Mouse (Mus musculus) forebrain, embryonic 11.5 days (tissue): Measurements from ENCODE around the gene Muc4. TPM values are rescaled to one million over a fixed set of nuclear protein-coding genes. Genes with fewer than 3 reads are reported as not detected.
A peak's percentile ranks its signal among the peaks of the same experiment; 100 is the strongest.

Experiments
- ATAC-seq: fragments of 200-750 bp; cut with Nextera tagmentation; replicated peaks from 2 replicates; pipeline ENCODE4 v1.8.0; 2017; ENCODE audit warnings: moderate TSS enrichment; ENCODE audit not compliant: low FRiP score
- DNase-seq: peaks from one replicate; pipeline ENCODE4 v3.0.0-alpha.2; 2017; ENCODE audit warnings: low spot score
- H3K27ac ChIP-seq: fragments of 300-500 bp; sonication (generic); 2 replicates; pipeline ENCODE4 v1.5.1; 2014; ENCODE audit warnings: low read depth, low read length
- H3K27me3 ChIP-seq: fragments of 300-500 bp; sonication (generic); 2 replicates; pipeline ENCODE4 v1.6.1; 2014; ENCODE audit warnings: mild to moderate bottlenecking, low read length, mixed read lengths; ENCODE audit not compliant: control insufficient read depth, insufficient read depth
- H3K36me3 ChIP-seq: fragments of 300-500 bp; sonication (generic); 2 replicates; pipeline ENCODE4 v1.6.1; 2014; ENCODE audit warnings: mild to moderate bottlenecking, low read length, moderate library complexity, mixed read lengths; ENCODE audit not compliant: control insufficient read depth, insufficient read depth
- H3K4me1 ChIP-seq: fragments of 300-500 bp; sonication (generic); replicated peaks from 2 replicates; pipeline ENCODE4 v1.6.1; 2014; ENCODE audit warnings: low read length, mixed read lengths; ENCODE audit not compliant: control insufficient read depth, insufficient read depth
- H3K4me2 ChIP-seq: fragments of 300-500 bp; sonication (generic); 2 replicates; pipeline ENCODE4 v1.6.1; 2014; ENCODE audit warnings: low read depth, mild to moderate bottlenecking, low read length, moderate library complexity, mixed read lengths; ENCODE audit not compliant: severe bottlenecking
- H3K4me3 ChIP-seq: fragments of 300-500 bp; sonication (generic); 2 replicates; pipeline ENCODE4 v1.5.1; 2014; ENCODE audit warnings: low read depth, low read length
- H3K9ac ChIP-seq: fragments of 300-500 bp; sonication (generic); 2 replicates; pipeline ENCODE4 v1.6.1; 2014; ENCODE audit warnings: low read length
- H3K9me3 ChIP-seq: fragments of 300-500 bp; sonication (generic); 2 replicates; pipeline ENCODE4 v1.6.1; 2016; ENCODE audit warnings: low read length, mixed read lengths; ENCODE audit not compliant: control insufficient read depth
- WGBS: fragments of 180-500 bp; shearing (Covaris S2); extraction: QIAGEN DNeasy Blood & Tissue Kit; methylation state at CpG from one replicate; pipeline ENCODE4 v1.1.7; 2014; 5-methylcytosine and 5-hydroxymethylcytosine counted together
- polyA plus RNA-seq: library from polyadenylated mRNA; unstranded; fragments of >200 nt; fragmentation: Nextera tagmentation; extraction: Ambion mirVana; gene quantifications from 2 replicates; pipeline ENCODE4 v1.2.1, GENCODE M21; 2014

Muc4 gene
- polyA plus RNA-seq, 1 experiment from 2014 or later, result 0.12 TPM

- no peaks in the 10 kb centered on the region for H3K27me3 ChIP-seq
- no peak for DNase-seq
- no peak overlapping the region for H3K27ac ChIP-seq
- H3K9ac ChIP-seq, result no peak overlapping the region
- no peaks in the 10 kb centered on the region for H3K4me1 ChIP-seq
- no peaks in the 10 kb centered on the region for H3K9me3 ChIP-seq
- ATAC-seq, result no peak
- H3K4me2 ChIP-seq, result no peak overlapping the region
- no peak overlapping the region for H3K4me3 ChIP-seq
- WGBS, result 73% methylated on average over 6 of the region's 6 CpGs
- no peaks in the 10 kb centered on the region for H3K36me3 ChIP-seq
Observed at GRCm38 (mm10) chr16:32803252-32803853, 67.7 kb downstream of the Muc4 start.

GRCm38 (mm10) chr16:32803901-32804300 lies 68.2 kb downstream of the Muc4 start:
- ATAC-seq (no peak), DNase-seq (no peak)
- H3K9ac ChIP-seq, result no peak overlapping the region
- 61% methylated on average over 5 of the region's 5 CpGs for WGBS
- no peaks in the 10 kb centered on the region for H3K27me3 ChIP-seq
- H3K4me2 ChIP-seq, result no peak overlapping the region
- H3K27ac ChIP-seq, result no peak overlapping the region
- no peaks in the 10 kb centered on the region for H3K4me1 ChIP-seq
- no peaks in the 10 kb centered on the region for H3K36me3 ChIP-seq
- no peaks in the 10 kb centered on the region for H3K9me3 ChIP-seq
- H3K4me3 ChIP-seq, result no peak overlapping the region

GRCm38 (mm10) chr16:32805151-32805550 lies 69.5 kb downstream of the Muc4 start:
- WGBS, result 86% methylated on average over 7 of the region's 7 CpGs
- H3K4me1 ChIP-seq, result no peaks in the 10 kb centered on the region
- H3K9me3 ChIP-seq, result no peaks in the 10 kb centered on the region
- no peak overlapping the region for H3K4me2 ChIP-seq
- no peak overlapping the region for H3K4me3 ChIP-seq
- no peaks in the 10 kb centered on the region for H3K36me3 ChIP-seq
- no peaks in the 10 kb centered on the region for H3K27me3 ChIP-seq
- H3K27ac ChIP-seq, result no peak overlapping the region
- DNase-seq (no peak), ATAC-seq (no peak)
- no peak overlapping the region for H3K9ac ChIP-seq

GRCm38 (mm10) chr16:32807408-32808185 lies 71.9 kb downstream of the Muc4 start:
- H3K27me3 ChIP-seq, result no peaks in the 10 kb centered on the region
- no peaks in the 10 kb centered on the region for H3K4me1 ChIP-seq
- H3K27ac ChIP-seq, result no peak overlapping the region
- WGBS, result 58% methylated on average over 8 of the region's 8 CpGs
- DNase-seq (no peak), ATAC-seq (no peak)
- H3K9me3 ChIP-seq, result no peaks in the 10 kb centered on the region
- H3K4me3 ChIP-seq, result no peak overlapping the region
- H3K9ac ChIP-seq, result no peak overlapping the region
- no peak overlapping the region for H3K4me2 ChIP-seq
- H3K36me3 ChIP-seq, result no peaks in the 10 kb centered on the region

- Histone ChIP-seq H3K4me1 (no peaks in the 10 kb centered on the region; the same call in 1 of the 2 replicates), H3K9ac (no peak within 1 kb of the TSS), H3K4me3 (no peak within 1 kb of the TSS), H3K9me3 (no peaks in the 10 kb centered on the region), H3K4me2 (no peak within 1 kb of the TSS), H3K36me3 (no peaks in the 10 kb centered on the region), H3K27ac (no peak within 1 kb of the TSS), H3K27me3 (no peaks in the 10 kb centered on the region)
- ATAC-seq (no peak), DNase-seq (no peak)
- WGBS, result 88% methylated on average over 4 of the region's 4 CpGs
Observed at GRCm38 (mm10) chr16:32810321-32810720, 74.6 kb downstream of the Muc4 start, which contains the start of gene Smbd1. Gene Smbd1 (minus strand): TSS chr16:32810477.

- Histone ChIP-seq H3K9me3 (no peaks in the 10 kb centered on the region), H3K36me3 (no peaks in the 10 kb centered on the region), H3K9ac (no peak overlapping the region), H3K27ac (no peak overlapping the region), H3K4me1 (no peaks in the 10 kb centered on the region; the same call in 1 of the 2 replicates), H3K4me2 (no peak overlapping the region), H3K4me3 (no peak overlapping the region), H3K27me3 (no peaks in the 10 kb centered on the region)
- DNase-seq (peak; percentile 90), ATAC-seq (no peak; the same call in 1 of the 2 replicates)
- WGBS, result 3% methylated on average over 9 of the region's 9 CpGs
Observed at GRCm38 (mm10) chr16:32812888-32813361, 77.2 kb downstream of the Muc4 start.

- H3K27me3 ChIP-seq, result no peaks in the 10 kb centered on the region
- no peak overlapping the region for H3K4me2 ChIP-seq
- DNase-seq (no peak), ATAC-seq (no peak)
- H3K4me3 ChIP-seq, result no peak overlapping the region
- WGBS, result 53% methylated on average over 9 of the region's 9 CpGs
- no peaks in the 10 kb centered on the region for H3K9me3 ChIP-seq
- H3K9ac ChIP-seq, result no peak overlapping the region
- no peaks in the 10 kb centered on the region for H3K36me3 ChIP-seq
- no peaks in the 10 kb centered on the region; the same call in 1 of the 2 replicates for H3K4me1 ChIP-seq
- H3K27ac ChIP-seq, result no peak overlapping the region
Observed at GRCm38 (mm10) chr16:32813362-32813761, 77.7 kb downstream of the Muc4 start.

- no peaks in the 10 kb centered on the region for H3K27me3 ChIP-seq
- H3K9ac ChIP-seq, result no peak overlapping the region
- no peaks in the 10 kb centered on the region for H3K36me3 ChIP-seq
- no peaks in the 10 kb centered on the region for H3K9me3 ChIP-seq
- H3K4me1 ChIP-seq, result no peaks in the 10 kb centered on the region; the same call in 1 of the 2 replicates
- WGBS, result 75% methylated on average over 3 of the region's 3 CpGs
- no peak overlapping the region for H3K4me2 ChIP-seq
- DNase-seq (no peak), ATAC-seq (no peak)
- no peak overlapping the region for H3K4me3 ChIP-seq
- H3K27ac ChIP-seq, result no peak overlapping the region
Observed at GRCm38 (mm10) chr16:32813771-32814170, 78.1 kb downstream of the Muc4 start.
